Mouse (Mus musculus): ENCODE data around the gene Lrrc63. TPM values are rescaled to one million over a fixed set of nuclear protein-coding genes. Genes with fewer than 3 reads are reported as not detected.

Gene Lrrc63
- polyA plus RNA-seq, 1 experiment = not detected

DNA sequence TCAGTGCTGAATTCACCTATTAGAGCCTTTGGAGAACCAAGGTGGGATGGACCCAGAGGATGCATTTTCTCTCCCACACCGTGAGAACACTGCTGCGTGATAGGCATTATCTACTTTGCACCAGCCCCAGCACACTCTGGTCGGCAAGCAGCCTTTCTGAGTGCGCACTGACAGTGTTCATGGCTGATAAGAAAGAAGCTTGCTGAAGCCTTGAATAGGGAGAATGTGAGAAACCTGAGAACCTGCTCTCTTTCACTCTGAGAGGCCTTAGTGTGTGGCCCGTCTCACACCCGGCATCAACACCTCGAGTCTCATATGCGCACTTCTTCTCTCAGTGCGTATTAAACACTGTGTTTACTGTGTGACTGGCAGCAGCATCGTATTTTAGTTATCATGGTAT is 7.8 kb upstream of the Lrrc63 start:
- no peak overlapping the region for H3K4me3 ChIP-seq (ENCODE audit: low read depth, low read length)
- TF ChIP-seq POLR2A (IDR thresholded peaks at IDR 0.05; ENCODE audit: low read depth, low read length) (no peak), CTCF (IDR thresholded peaks at IDR 0.05; ENCODE audit: extremely low read depth, insufficient read length, insufficient replicate concordance, low read depth, low read length) (no peak)
- H3K4me1 ChIP-seq (ENCODE audit: control insufficient read depth, insufficient read depth, insufficient read length, low read length) = no peaks in the 10 kb centered on the region; the same call in 1 of the 2 replicates
- WGBS = 83% methylated on average over 10 of the region's 10 CpGs
- H3K27ac ChIP-seq (ENCODE audit: insufficient read depth, low read depth, low read length) = no peak overlapping the region
- H3K36me3 ChIP-seq (ENCODE audit: control insufficient read depth, insufficient read depth, low read length) = no peaks in the 10 kb centered on the region
- no peaks in the 10 kb centered on the region for H3K27me3 ChIP-seq (ENCODE audit: control insufficient read depth, insufficient read depth, low read length)

DNA sequence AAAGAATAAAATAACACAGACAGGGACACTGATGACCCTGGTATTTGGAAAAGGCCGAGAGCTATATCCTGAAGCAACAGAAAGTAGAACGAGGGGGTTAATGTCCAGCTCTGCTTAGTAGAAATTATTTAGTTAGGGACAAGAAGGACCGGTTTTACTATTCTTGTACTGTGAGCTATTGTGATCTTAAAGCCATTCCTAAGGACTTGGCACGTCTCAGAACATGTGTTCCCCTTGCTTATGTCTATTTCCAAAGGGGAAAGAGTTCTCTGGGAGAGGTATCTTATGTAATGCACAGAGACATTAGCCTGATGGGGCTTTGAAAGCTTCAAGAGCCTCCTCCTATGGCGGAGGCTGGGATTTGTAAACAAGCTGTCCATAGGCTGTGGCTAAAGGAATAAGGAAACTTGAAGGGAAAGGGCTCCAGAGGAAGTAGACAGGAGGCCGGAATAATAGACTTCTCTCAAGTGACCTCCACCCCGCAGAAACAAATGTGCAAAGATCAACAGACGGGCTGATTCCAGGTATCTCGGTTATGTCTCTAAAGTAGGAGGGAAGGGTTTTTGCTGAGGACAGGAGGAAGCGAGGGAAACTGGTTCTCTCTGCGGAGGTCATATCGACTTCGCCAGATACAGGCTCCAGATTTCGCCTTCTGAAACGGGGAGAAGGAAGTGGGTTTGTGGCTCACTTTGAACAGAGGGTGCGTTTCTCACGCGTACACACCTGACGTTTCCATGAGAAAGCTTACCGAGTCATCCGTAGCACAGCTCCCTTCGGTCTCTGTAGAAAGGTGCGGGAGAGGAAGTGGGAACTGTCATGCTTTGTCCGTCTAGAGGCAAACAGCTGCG is 5.7 kb upstream of the Lrrc63 start:
- Histone ChIP-seq H3K4me1 (ENCODE audit: control insufficient read depth, insufficient read depth, insufficient read length, low read length) (no peaks in the 10 kb centered on the region; the same call in 1 of the 2 replicates), H3K27me3 (ENCODE audit: control insufficient read depth, insufficient read depth, low read length) (no peaks in the 10 kb centered on the region), H3K4me3 (ENCODE audit: low read depth, low read length) (peak overlapping the region; percentile 39), H3K36me3 (ENCODE audit: control insufficient read depth, insufficient read depth, low read length) (no peaks in the 10 kb centered on the region), H3K27ac (ENCODE audit: insufficient read depth, low read depth, low read length) (no peak overlapping the region)
- WGBS = 24% methylated on average over 25 of the region's 25 CpGs
- TF ChIP-seq CTCF (IDR thresholded peaks at IDR 0.05; ENCODE audit: extremely low read depth, insufficient read length, insufficient replicate concordance, low read depth, low read length) = no peak
- no peak for TF ChIP-seq POLR2A (IDR thresholded peaks at IDR 0.05; ENCODE audit: low read depth, low read length)

- 11% methylated on average over 12 of the region's 12 CpGs for WGBS
- Histone ChIP-seq H3K4me1 (ENCODE audit: control insufficient read depth, insufficient read depth, insufficient read length, low read length) (no peaks in the 10 kb centered on the region; the same call in none of the 2 replicates), H3K4me3 (ENCODE audit: low read depth, low read length) (peak overlapping the region; percentile 86), H3K27me3 (ENCODE audit: control insufficient read depth, insufficient read depth, low read length) (no peaks in the 10 kb centered on the region; the same call in 1 of the 2 replicates), H3K27ac (ENCODE audit: insufficient read depth, low read depth, low read length) (peak overlapping the region; percentile 21; the same call in 1 of the 2 replicates), H3K36me3 (ENCODE audit: control insufficient read depth, insufficient read depth, low read length) (no peaks in the 10 kb centered on the region)
- TF ChIP-seq POLR2A (IDR thresholded peaks at IDR 0.05; ENCODE audit: low read depth, low read length) (no peak), CTCF (IDR thresholded peaks at IDR 0.05; ENCODE audit: extremely low read depth, insufficient read length, insufficient replicate concordance, low read depth, low read length) (no peak)
These were observed 749 bp upstream of the Lrrc63 start for GRCm38 (mm10) chr14:75131324-75131935.

DNA sequence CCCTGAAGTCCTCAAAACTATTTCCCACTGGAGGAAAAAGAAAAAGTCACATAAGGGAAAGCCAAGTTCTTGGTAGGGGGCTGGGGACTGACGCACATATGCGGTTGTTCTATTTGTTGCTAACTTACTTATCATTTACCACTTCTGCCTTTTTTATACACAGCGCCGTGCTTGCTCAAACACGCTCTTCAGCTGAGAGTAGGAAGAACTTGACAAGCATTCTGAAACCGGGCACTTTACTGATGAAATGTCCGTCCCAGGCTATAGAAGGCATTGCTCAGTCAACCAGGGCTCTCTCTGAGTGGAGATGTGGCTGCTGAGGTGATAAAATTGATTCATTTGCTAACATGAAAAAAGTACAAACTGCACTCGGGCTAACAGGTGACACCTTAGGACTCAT is 9.0 kb downstream of the Lrrc63 start:
- H3K4me1 ChIP-seq (ENCODE audit: control insufficient read depth, insufficient read depth, insufficient read length, low read length) = no peaks in the 10 kb centered on the region
- TF ChIP-seq CTCF (IDR thresholded peaks at IDR 0.05; ENCODE audit: extremely low read depth, insufficient read length, insufficient replicate concordance, low read depth, low read length) = no peak
- TF ChIP-seq POLR2A (IDR thresholded peaks at IDR 0.05; ENCODE audit: low read depth, low read length) = no peak
- WGBS = 68% methylated on average over 8 of the region's 8 CpGs
- no peak overlapping the region for H3K4me3 ChIP-seq (ENCODE audit: low read depth, low read length)
- no peaks in the 10 kb centered on the region for H3K36me3 ChIP-seq (ENCODE audit: control insufficient read depth, insufficient read depth, low read length)
- H3K27ac ChIP-seq (ENCODE audit: insufficient read depth, low read depth, low read length) = no peak overlapping the region
- no peaks in the 10 kb centered on the region for H3K27me3 ChIP-seq (ENCODE audit: control insufficient read depth, insufficient read depth, low read length)

- no peaks in the 10 kb centered on the region for H3K36me3 ChIP-seq (ENCODE audit: control insufficient read depth, insufficient read depth, low read length)
- H3K4me1 ChIP-seq (ENCODE audit: control insufficient read depth, insufficient read depth, insufficient read length, low read length) = no peaks in the 10 kb centered on the region
- no peak overlapping the region for H3K27ac ChIP-seq (ENCODE audit: insufficient read depth, low read depth, low read length)
- H3K27me3 ChIP-seq (ENCODE audit: control insufficient read depth, insufficient read depth, low read length) = no peaks in the 10 kb centered on the region
- TF ChIP-seq POLR2A (IDR thresholded peaks at IDR 0.05; ENCODE audit: low read depth, low read length) (no peak), CTCF (IDR thresholded peaks at IDR 0.05; ENCODE audit: extremely low read depth, insufficient read length, insufficient replicate concordance, low read depth, low read length) (no peak)
- WGBS = 85% methylated on average over 5 of the region's 5 CpGs
- no peak overlapping the region for H3K4me3 ChIP-seq (ENCODE audit: low read depth, low read length)
These were observed 27.7 kb downstream of the Lrrc63 start for GRCm38 (mm10) chr14:75102956-75103355.

DNA sequence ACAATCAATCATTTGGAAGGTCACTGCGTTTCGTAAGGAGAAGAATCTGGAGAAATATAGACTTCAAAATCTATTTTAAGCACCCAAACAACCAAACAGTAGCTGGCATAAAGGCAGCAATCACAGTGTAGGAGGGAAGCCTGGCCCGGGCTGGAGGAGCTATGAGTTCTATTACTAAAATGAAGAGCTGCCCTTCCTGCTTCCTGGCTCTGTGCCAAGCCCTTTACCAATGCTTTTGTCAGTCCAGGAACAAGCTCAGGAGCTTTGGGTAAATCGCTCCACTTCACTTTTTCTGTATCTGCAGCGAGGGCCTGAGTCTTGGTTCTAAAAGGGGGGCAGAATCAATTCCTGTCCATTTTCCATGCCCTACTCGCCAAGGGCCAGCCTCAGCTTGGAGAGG is 52.7 kb downstream of the Lrrc63 start:
- H3K4me3 ChIP-seq (ENCODE audit: low read depth, low read length) = no peak overlapping the region
- no peak overlapping the region for H3K27ac ChIP-seq (ENCODE audit: insufficient read depth, low read depth, low read length)
- no peaks in the 10 kb centered on the region for H3K4me1 ChIP-seq (ENCODE audit: control insufficient read depth, insufficient read depth, insufficient read length, low read length)
- no peaks in the 10 kb centered on the region for H3K27me3 ChIP-seq (ENCODE audit: control insufficient read depth, insufficient read depth, low read length)
- TF ChIP-seq CTCF (IDR thresholded peaks at IDR 0.05; ENCODE audit: extremely low read depth, insufficient read length, insufficient replicate concordance, low read depth, low read length) (no peak), POLR2A (IDR thresholded peaks at IDR 0.05; ENCODE audit: low read depth, low read length) (no peak)
- 62% methylated on average over 6 of the region's 6 CpGs for WGBS
- H3K36me3 ChIP-seq (ENCODE audit: control insufficient read depth, insufficient read depth, low read length) = no peaks in the 10 kb centered on the region
